Mouse (Mus musculus): ENCODE measurements around the gene Psen1. TPM values are rescaled to one million over a fixed set of nuclear protein-coding genes. Genes with fewer than 3 reads are reported as not detected.

Psen1 gene
- total and polyA plus RNA-seq, 3 experiments = 28.4 to 61.1 (median 45.8) TPM

DNA sequence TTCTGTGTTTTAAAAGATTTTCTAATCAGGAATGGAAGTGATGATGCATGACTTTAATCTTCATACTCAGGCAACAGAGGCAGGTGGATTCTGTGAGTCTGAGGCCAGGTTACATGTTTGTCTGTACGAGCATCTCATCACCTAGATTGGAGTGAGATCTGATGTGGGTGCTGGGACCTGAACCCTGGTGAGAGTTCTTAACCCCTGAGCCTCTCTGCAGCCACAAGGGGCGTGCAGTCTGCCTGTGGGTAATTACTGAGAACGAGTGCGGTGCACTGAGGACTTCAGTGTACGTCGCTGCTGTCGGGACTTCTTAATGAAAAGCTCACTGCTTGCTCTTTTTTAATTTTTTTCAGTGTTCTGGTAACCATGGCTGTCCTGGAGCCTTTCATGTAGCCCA, 13.7 kb downstream of the Psen1 start:
- Histone ChIP-seq H3K4me1 (ENCODE audit: control insufficient read depth in 1 of 2, insufficient read depth in 2 of 2) (peaks cover 0 to 11% of the 10 kb centered on the region in 2 experiments; a peak in 1 of 4 replicates), H3K4me2 (ENCODE audit: insufficient read depth, low read depth, poor library complexity, severe bottlenecking) (no peak overlapping the region), H3K27ac (ENCODE audit: insufficient read depth, low read depth) (no peak overlapping the region), H3K36me3 (replicated peaks in 1 of 2; ENCODE audit: control insufficient read depth in 1 of 2, insufficient read depth in 1 of 2, low read length in 1 of 2) (peaks cover 14 to 77% of the 10 kb centered on the region in 2 experiments), H3K27me3 (replicated peaks) (no peaks in the 10 kb centered on the region), H3K4me3 (replicated peaks in 1 of 3; ENCODE audit: low read depth in 2 of 3, low read length in 2 of 3, poor library complexity in 1 of 3) (no peak overlapping the region), H3K79me2 (replicated peaks; ENCODE audit: control insufficient read depth, extremely low read depth, insufficient read depth, poor library complexity, severe bottlenecking) (peaks cover 12% of the 10 kb centered on the region), H3K9ac (ENCODE audit: insufficient read depth, low read depth) (no peak overlapping the region), H3K9me3 (replicated peaks; ENCODE audit: low read length) (no peaks in the 10 kb centered on the region)
- TF ChIP-seq JUND (conservative IDR thresholded peaks at IDR 0.05; ENCODE audit: low read depth, low read length) = no peak
- no peak for TF ChIP-seq ETS1 (conservative IDR thresholded peaks at IDR 0.05; ENCODE audit: low read depth, low read length)
- no peak for TF ChIP-seq RAD21 (IDR thresholded peaks at IDR 0.05; ENCODE audit: low read depth, low read length)
- TF ChIP-seq ZKSCAN1 (IDR thresholded peaks at IDR 0.05; ENCODE audit: borderline replicate concordance, low read depth, low read length) = no peak
- no peak for TF ChIP-seq MAFK (IDR thresholded peaks at IDR 0.05; ENCODE audit: insufficient replicate concordance, low read length)
- TF ChIP-seq RCOR1 (conservative IDR thresholded peaks at IDR 0.05; ENCODE audit: low read depth, low read length) = no peak
- no peak for TF ChIP-seq NELFE (IDR thresholded peaks at IDR 0.05; ENCODE audit: low read depth, low read length)
- TF ChIP-seq BHLHE40 (IDR thresholded peaks at IDR 0.05; ENCODE audit: low read depth, low read length) = no peak
- TF ChIP-seq USF2 (conservative IDR thresholded peaks at IDR 0.05; ENCODE audit: low read depth, low read length) = no peak
- TF ChIP-seq E2F4 (IDR thresholded peaks at IDR 0.05; ENCODE audit: insufficient replicate concordance, low read depth, low read length) = no peak
- no peak for TF ChIP-seq MEF2A (IDR thresholded peaks at IDR 0.05; ENCODE audit: borderline replicate concordance, low read depth, low read length)
- no peak for TF ChIP-seq POLR2A (IDR thresholded peaks at IDR 0.05; ENCODE audit: low read depth, low read length)
- TF ChIP-seq IRF4 (IDR thresholded peaks at IDR 0.05; ENCODE audit: low read depth, low read length) = no peak
- no peak for TF ChIP-seq NRF1 (IDR thresholded peaks at IDR 0.05; ENCODE audit: low read depth, low read length)
- dilution Hi-C loops (cut with MboI; ENCODE audit: extremely low pct_ligation_motif_present, extremely low pct_unique_long_range_greater_than_20kb, low sequenced_read_pairs) = no loop called here
- DNase-seq (ENCODE audit: extremely low read depth) = no peak
- in situ Hi-C loops (cut with MboI; ENCODE audit: low pct_ligation_motif_present, low pct_unique_long_range_greater_than_20kb, low sequenced_read_pairs) = no loop called here

DNA sequence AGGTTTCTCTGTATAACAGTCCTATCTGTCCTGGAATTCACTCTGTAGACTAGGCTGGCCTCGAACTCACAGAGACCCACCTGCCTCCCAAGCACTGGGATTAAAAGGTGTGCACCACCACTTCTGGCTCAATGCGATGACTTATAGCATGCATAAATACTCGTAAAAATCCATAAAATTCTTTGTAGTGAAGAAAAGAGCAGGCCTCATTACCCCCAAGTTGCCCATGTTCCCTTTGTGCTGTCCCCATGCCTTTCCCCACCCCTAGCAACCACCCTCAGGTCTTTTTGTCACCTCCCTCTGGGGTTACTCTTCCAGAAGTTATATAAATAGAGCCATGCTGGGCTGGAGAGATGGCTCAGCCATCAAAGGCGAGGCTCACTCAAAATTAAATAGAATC, 14.8 kb downstream of the Psen1 start:
- H3K27me3 ChIP-seq (replicated peaks) = no peaks in the 10 kb centered on the region
- no peaks in the 10 kb centered on the region for H3K9me3 ChIP-seq (replicated peaks; ENCODE audit: low read length)
- peaks cover 3% of the 10 kb centered on the region for H3K79me2 ChIP-seq (replicated peaks; ENCODE audit: control insufficient read depth, extremely low read depth, insufficient read depth, poor library complexity, severe bottlenecking)
- no peak overlapping the region for H3K9ac ChIP-seq (ENCODE audit: insufficient read depth, low read depth)
- no peak overlapping the region for H3K4me3 ChIP-seq (replicated peaks in 1 of 3; ENCODE audit: low read depth in 2 of 3, low read length in 2 of 3, poor library complexity in 1 of 3)
- peaks cover 14 to 83% of the 10 kb centered on the region in 2 experiments for H3K36me3 ChIP-seq (replicated peaks in 1 of 2; ENCODE audit: control insufficient read depth in 1 of 2, insufficient read depth in 1 of 2, low read length in 1 of 2)
- H3K27ac ChIP-seq (ENCODE audit: insufficient read depth, low read depth) = no peak overlapping the region
- TF ChIP-seq NRF1 (IDR thresholded peaks at IDR 0.05; ENCODE audit: low read depth, low read length) (no peak), MAFK (IDR thresholded peaks at IDR 0.05; ENCODE audit: insufficient replicate concordance, low read length) (no peak), KAT2A (IDR thresholded peaks at IDR 0.05; ENCODE audit: insufficient replicate concordance, low read length) (no peak)
- in situ Hi-C loops (cut with MboI; ENCODE audit: low pct_ligation_motif_present, low pct_unique_long_range_greater_than_20kb, low sequenced_read_pairs) = no loop called here
- dilution Hi-C loops (cut with MboI; ENCODE audit: extremely low pct_ligation_motif_present, extremely low pct_unique_long_range_greater_than_20kb, low sequenced_read_pairs) = no loop called here
- no peak for DNase-seq (ENCODE audit: extremely low read depth)
- no peak overlapping the region for H3K4me2 ChIP-seq (ENCODE audit: insufficient read depth, low read depth, poor library complexity, severe bottlenecking)
- H3K4me1 ChIP-seq (ENCODE audit: control insufficient read depth in 1 of 2, insufficient read depth in 2 of 2) = peaks cover 0 to 4% of the 10 kb centered on the region in 2 experiments; a peak in 1 of 4 replicates

Data from CH12.LX (cell line).